Mouse (Mus musculus): ENCODE measurements around the gene Dnmbp. TPM values are rescaled to one million over a fixed set of nuclear protein-coding genes. Genes with fewer than 3 reads are reported as not detected.

The Dnmbp gene
- polyA plus RNA-seq, 1 experiment, result 8.5 TPM

DNA sequence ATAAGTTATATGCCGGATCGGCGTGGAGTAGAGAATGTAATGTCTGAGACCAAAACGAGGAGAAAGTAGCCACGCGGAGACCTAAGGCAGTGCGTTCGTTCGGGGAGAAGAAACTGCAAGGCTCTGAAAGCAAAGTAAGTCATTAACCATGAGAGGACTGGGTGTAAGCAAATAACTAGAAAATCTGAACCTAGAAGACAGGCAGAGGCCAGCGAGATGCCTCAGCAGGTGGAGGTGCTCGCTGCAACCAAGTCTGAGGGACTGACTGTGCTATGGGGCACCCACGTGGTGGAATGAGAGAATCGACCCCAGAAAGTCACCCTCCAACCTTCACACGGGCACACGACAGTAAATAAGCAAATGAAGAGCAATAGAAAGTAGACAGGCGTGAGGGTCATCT lies 3.1 kb upstream of the Dnmbp start:
- peaks cover 7% of the 10 kb centered on the region for H3K79me3 ChIP-seq (ENCODE audit: low read depth)
- peaks cover 3% of the 10 kb centered on the region for H3K27me3 ChIP-seq (ENCODE audit: control insufficient read depth, insufficient read depth, insufficient read length)
- H3K79me2 ChIP-seq (ENCODE audit: control insufficient read depth, insufficient read depth), result peaks cover 16% of the 10 kb centered on the region
- H3ac ChIP-seq (ENCODE audit: control insufficient read depth, insufficient read length, low read depth), result no peak overlapping the region
- no peak for TF ChIP-seq MYOD1 (IDR thresholded peaks at IDR 0.05; ENCODE audit: control insufficient read depth, insufficient read length, low read depth)
- TF ChIP-seq CTCF (IDR thresholded peaks at IDR 0.05; ENCODE audit: control insufficient read depth, insufficient read depth, insufficient read length), result no peak
- no peak for TF ChIP-seq MAX (IDR thresholded peaks at IDR 0.05)
- TF ChIP-seq CEBPB (IDR thresholded peaks at IDR 0.05; ENCODE audit: low read depth), result no peak
- TF ChIP-seq FOSL1 (IDR thresholded peaks at IDR 0.05; ENCODE audit: insufficient read depth, low read length, poor library complexity, severe bottlenecking), result no peak
- no peak for TF ChIP-seq USF1 (IDR thresholded peaks at IDR 0.05; ENCODE audit: low read depth)
- TF ChIP-seq MYOG (IDR thresholded peaks at IDR 0.05; ENCODE audit: control insufficient read depth, extremely low read depth, insufficient read length), result no peak
- no peaks in the 10 kb centered on the region for H3K36me3 ChIP-seq (ENCODE audit: control insufficient read depth, insufficient read depth)
- no peak overlapping the region for H3K4me3 ChIP-seq (ENCODE audit: insufficient read depth, poor library complexity, severe bottlenecking)

DNA sequence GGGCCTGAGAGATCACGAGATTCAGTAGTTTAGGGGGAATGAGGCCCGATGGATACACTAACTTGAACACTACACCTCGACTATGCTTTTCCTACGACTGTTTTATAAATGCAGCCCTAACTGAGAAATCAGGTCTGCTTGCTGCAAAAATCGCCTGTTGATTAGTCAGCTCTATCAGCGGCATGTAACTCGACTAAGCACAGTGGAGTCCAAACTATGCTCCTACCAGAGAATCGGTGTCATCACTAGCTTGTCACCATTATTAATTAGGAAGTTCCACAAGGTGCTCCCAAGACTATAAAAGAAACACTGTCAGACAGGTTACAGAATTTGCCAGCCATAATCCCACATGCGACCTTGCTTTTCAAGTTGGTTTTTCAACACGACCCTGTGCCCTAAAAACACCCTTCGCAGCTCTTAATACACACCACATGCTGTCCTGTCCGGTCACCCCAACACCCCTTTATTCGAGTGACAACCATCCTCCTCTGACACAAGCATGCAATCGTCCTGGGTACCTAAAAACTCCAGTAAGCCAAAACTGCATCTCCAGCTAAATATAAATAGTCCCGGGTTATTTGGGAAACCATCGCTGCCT lies 721 bp downstream of the Dnmbp start:
- no peak for TF ChIP-seq CEBPB (IDR thresholded peaks at IDR 0.05; ENCODE audit: low read depth)
- TF ChIP-seq FOSL1 (IDR thresholded peaks at IDR 0.05; ENCODE audit: insufficient read depth, low read length, poor library complexity, severe bottlenecking), result no peak
- TF ChIP-seq MYOD1 (IDR thresholded peaks at IDR 0.05; ENCODE audit: control insufficient read depth, insufficient read length, low read depth), result no peak
- TF ChIP-seq CTCF (IDR thresholded peaks at IDR 0.05; ENCODE audit: control insufficient read depth, insufficient read depth, insufficient read length), result no peak
- TF ChIP-seq USF1 (IDR thresholded peaks at IDR 0.05; ENCODE audit: low read depth), result no peak
- H3ac ChIP-seq (ENCODE audit: control insufficient read depth, insufficient read length, low read depth), result peak overlapping the region; percentile 97
- H3K36me3 ChIP-seq (ENCODE audit: control insufficient read depth, insufficient read depth), result no peaks in the 10 kb centered on the region
- peaks cover 12% of the 10 kb centered on the region for H3K79me3 ChIP-seq (ENCODE audit: low read depth)
- H3K4me3 ChIP-seq (ENCODE audit: insufficient read depth, poor library complexity, severe bottlenecking), result peak overlapping the region; percentile 52
- no peaks in the 10 kb centered on the region for H3K27me3 ChIP-seq (ENCODE audit: control insufficient read depth, insufficient read depth, insufficient read length)
- H3K79me2 ChIP-seq (ENCODE audit: control insufficient read depth, insufficient read depth), result peaks cover 26% of the 10 kb centered on the region

DNA sequence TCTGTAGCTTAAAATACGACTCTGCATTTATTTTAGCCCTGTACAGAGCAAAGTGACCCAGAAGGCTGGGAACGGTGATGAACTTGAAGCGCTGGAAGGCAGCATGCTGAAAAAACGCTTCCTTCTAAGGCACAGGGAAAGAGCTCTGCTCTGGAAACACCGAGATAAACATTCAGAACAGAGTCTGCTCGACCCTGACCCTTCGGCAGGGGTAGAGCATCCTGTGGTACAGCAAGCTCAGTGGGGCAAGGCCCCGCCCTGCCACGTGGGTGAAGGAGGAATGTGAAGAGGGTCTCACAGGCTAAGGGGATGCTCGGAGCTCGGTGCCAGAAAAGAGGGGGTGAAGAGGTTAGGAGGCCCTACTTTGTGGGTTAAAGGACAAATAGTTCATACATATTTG lies 1.6 kb downstream of the Dnmbp start:
- peaks cover 26% of the 10 kb centered on the region for H3K79me2 ChIP-seq (ENCODE audit: control insufficient read depth, insufficient read depth)
- H3K27me3 ChIP-seq (ENCODE audit: control insufficient read depth, insufficient read depth, insufficient read length), result no peaks in the 10 kb centered on the region
- peaks cover 12% of the 10 kb centered on the region for H3K79me3 ChIP-seq (ENCODE audit: low read depth)
- peak overlapping the region; percentile 6 for H3ac ChIP-seq (ENCODE audit: control insufficient read depth, insufficient read length, low read depth)
- TF ChIP-seq USF1 (IDR thresholded peaks at IDR 0.05; ENCODE audit: low read depth), result no peak
- TF ChIP-seq CEBPB (IDR thresholded peaks at IDR 0.05; ENCODE audit: low read depth), result no peak
- TF ChIP-seq MYOD1 (IDR thresholded peaks at IDR 0.05; ENCODE audit: control insufficient read depth, insufficient read length, low read depth), result no peak
- TF ChIP-seq FOSL1 (IDR thresholded peaks at IDR 0.05; ENCODE audit: insufficient read depth, low read length, poor library complexity, severe bottlenecking), result no peak
- no peak for TF ChIP-seq MYOG (IDR thresholded peaks at IDR 0.05; ENCODE audit: control insufficient read depth, extremely low read depth, insufficient read length)
- TF ChIP-seq MAX (IDR thresholded peaks at IDR 0.05), result no peak
- no peak for TF ChIP-seq CTCF (IDR thresholded peaks at IDR 0.05; ENCODE audit: control insufficient read depth, insufficient read depth, insufficient read length)
- H3K36me3 ChIP-seq (ENCODE audit: control insufficient read depth, insufficient read depth), result no peaks in the 10 kb centered on the region
- H3K4me3 ChIP-seq (ENCODE audit: insufficient read depth, poor library complexity, severe bottlenecking), result no peak overlapping the region

DNA sequence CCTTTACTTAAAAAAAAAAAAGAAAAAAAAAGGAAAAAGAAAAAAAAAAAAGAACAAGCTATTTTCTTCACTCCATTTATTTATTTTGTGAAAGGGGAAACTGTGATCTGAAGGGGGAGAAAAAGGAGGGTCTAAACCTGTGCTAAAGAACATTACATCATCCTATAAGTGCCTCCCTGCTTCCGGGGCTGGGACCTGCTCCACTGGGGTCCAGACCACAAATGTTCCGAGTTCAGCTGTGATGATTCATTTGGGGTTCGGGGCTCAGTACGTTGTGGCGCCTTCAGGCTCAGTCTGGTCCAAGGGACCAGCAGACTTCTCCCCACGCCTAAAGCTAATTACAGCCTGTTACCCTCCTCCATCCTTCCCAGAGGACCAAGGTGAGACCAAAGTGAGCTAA lies 9.1 kb downstream of the Dnmbp start:
- peaks cover 5% of the 10 kb centered on the region for H3K79me3 ChIP-seq (ENCODE audit: low read depth)
- no peaks in the 10 kb centered on the region for H3K27me3 ChIP-seq (ENCODE audit: control insufficient read depth, insufficient read depth, insufficient read length)
- TF ChIP-seq CEBPB (IDR thresholded peaks at IDR 0.05; ENCODE audit: low read depth) (no peak), MYOG (IDR thresholded peaks at IDR 0.05; ENCODE audit: control insufficient read depth, extremely low read depth, insufficient read length) (no peak), FOSL1 (IDR thresholded peaks at IDR 0.05; ENCODE audit: insufficient read depth, low read length, poor library complexity, severe bottlenecking) (no peak), MYOD1 (IDR thresholded peaks at IDR 0.05; ENCODE audit: control insufficient read depth, insufficient read length, low read depth) (no peak), USF1 (IDR thresholded peaks at IDR 0.05; ENCODE audit: low read depth) (no peak), CTCF (IDR thresholded peaks at IDR 0.05; ENCODE audit: control insufficient read depth, insufficient read depth, insufficient read length) (no peak), MAX (IDR thresholded peaks at IDR 0.05) (no peak)
- no peak overlapping the region for H3ac ChIP-seq (ENCODE audit: control insufficient read depth, insufficient read length, low read depth)
- no peaks in the 10 kb centered on the region for H3K36me3 ChIP-seq (ENCODE audit: control insufficient read depth, insufficient read depth)
- no peak overlapping the region for H3K4me3 ChIP-seq (ENCODE audit: insufficient read depth, poor library complexity, severe bottlenecking)
- peaks cover 16% of the 10 kb centered on the region for H3K79me2 ChIP-seq (ENCODE audit: control insufficient read depth, insufficient read depth)

DNA sequence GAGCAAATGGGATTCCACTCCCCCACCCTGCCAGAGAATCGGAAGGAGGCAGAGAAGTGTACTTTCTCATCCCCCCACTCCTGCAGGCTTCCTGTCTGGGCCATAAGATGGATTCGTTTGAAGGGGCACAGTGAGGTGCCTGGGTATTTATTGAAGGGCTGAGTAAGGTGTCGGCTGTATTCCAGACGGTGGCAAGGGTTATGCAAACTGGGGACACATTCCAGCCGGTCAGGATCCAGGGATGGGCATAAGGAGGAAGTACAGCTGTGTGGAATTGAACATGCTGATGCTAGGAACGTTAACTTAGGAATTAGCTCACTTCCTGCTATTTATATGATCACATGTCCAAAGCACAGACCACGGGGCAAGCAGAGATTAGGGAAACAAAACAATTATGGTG lies 9.6 kb downstream of the Dnmbp start:
- peaks cover 7% of the 10 kb centered on the region for H3K79me3 ChIP-seq (ENCODE audit: low read depth)
- H3K27me3 ChIP-seq (ENCODE audit: control insufficient read depth, insufficient read depth, insufficient read length), result no peaks in the 10 kb centered on the region
- no peak overlapping the region for H3K4me3 ChIP-seq (ENCODE audit: insufficient read depth, poor library complexity, severe bottlenecking)
- H3K36me3 ChIP-seq (ENCODE audit: control insufficient read depth, insufficient read depth), result no peaks in the 10 kb centered on the region
- H3K79me2 ChIP-seq (ENCODE audit: control insufficient read depth, insufficient read depth), result peaks cover 22% of the 10 kb centered on the region
- TF ChIP-seq FOSL1 (IDR thresholded peaks at IDR 0.05; ENCODE audit: insufficient read depth, low read length, poor library complexity, severe bottlenecking), result no peak
- no peak for TF ChIP-seq CTCF (IDR thresholded peaks at IDR 0.05; ENCODE audit: control insufficient read depth, insufficient read depth, insufficient read length)
- no peak for TF ChIP-seq MYOG (IDR thresholded peaks at IDR 0.05; ENCODE audit: control insufficient read depth, extremely low read depth, insufficient read length)
- TF ChIP-seq USF1 (IDR thresholded peaks at IDR 0.05; ENCODE audit: low read depth), result peak; percentile 49
- no peak overlapping the region for H3ac ChIP-seq (ENCODE audit: control insufficient read depth, insufficient read length, low read depth)

DNA sequence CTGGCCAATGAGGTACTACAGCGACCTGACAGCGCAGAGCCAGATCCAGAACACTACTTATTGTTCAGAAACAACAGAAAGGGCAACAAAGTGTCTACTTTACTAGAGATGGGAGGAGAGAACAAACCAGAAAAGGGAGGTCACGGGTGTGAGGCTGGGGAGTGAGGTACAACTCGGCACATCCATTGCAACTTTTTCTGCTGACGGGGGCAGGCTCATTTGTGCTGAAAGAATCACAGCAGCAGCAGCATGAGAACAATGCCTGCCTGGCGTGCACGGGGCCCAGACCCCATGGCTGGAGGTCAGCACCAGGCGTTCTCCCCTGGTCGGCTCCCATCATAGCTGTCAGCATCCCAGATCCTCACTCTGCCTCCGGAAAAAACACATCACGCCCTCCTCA lies 10.1 kb downstream of the Dnmbp start:
- TF ChIP-seq USF1 (IDR thresholded peaks at IDR 0.05; ENCODE audit: low read depth) (no peak), MYOG (IDR thresholded peaks at IDR 0.05; ENCODE audit: control insufficient read depth, extremely low read depth, insufficient read length) (no peak), MYOD1 (IDR thresholded peaks at IDR 0.05; ENCODE audit: control insufficient read depth, insufficient read length, low read depth) (no peak), CEBPB (IDR thresholded peaks at IDR 0.05; ENCODE audit: low read depth) (no peak), CTCF (IDR thresholded peaks at IDR 0.05; ENCODE audit: control insufficient read depth, insufficient read depth, insufficient read length) (no peak), MAX (IDR thresholded peaks at IDR 0.05) (no peak), FOSL1 (IDR thresholded peaks at IDR 0.05; ENCODE audit: insufficient read depth, low read length, poor library complexity, severe bottlenecking) (no peak)
- no peak overlapping the region for H3ac ChIP-seq (ENCODE audit: control insufficient read depth, insufficient read length, low read depth)
- peaks cover 7% of the 10 kb centered on the region for H3K79me3 ChIP-seq (ENCODE audit: low read depth)
- no peak overlapping the region for H3K4me3 ChIP-seq (ENCODE audit: insufficient read depth, poor library complexity, severe bottlenecking)
- peaks cover 24% of the 10 kb centered on the region for H3K79me2 ChIP-seq (ENCODE audit: control insufficient read depth, insufficient read depth)
- no peaks in the 10 kb centered on the region for H3K36me3 ChIP-seq (ENCODE audit: control insufficient read depth, insufficient read depth)
- H3K27me3 ChIP-seq (ENCODE audit: control insufficient read depth, insufficient read depth, insufficient read length), result no peaks in the 10 kb centered on the region
